Mouse (Mus musculus): Measurements from ENCODE around the gene Ngef. TPM values are rescaled to one million over a fixed set of nuclear protein-coding genes. Genes with fewer than 3 reads are reported as not detected.
A peak's percentile ranks its signal among the peaks of the same experiment; 100 is the strongest.

Ngef gene
- total RNA-seq, 1 experiment from 2014 or later = not detected

GRCm38 (mm10) chr1:87447183-87448104, 126.2 kb downstream of the Ngef start:
- peak in 1 of 2 experiments; percentile 48; a peak in 1 of 4 replicates for ATAC-seq (replicated peaks in 1 of 2; ENCODE audit: insufficient read depth in 1 of 2, low FRiP score in 2 of 2, low TSS enrichment in 1 of 2, low read depth in 1 of 2, poor library complexity in 2 of 2, severe bottlenecking in 2 of 2)

GRCm38 (mm10) chr1:87436583-87436982, 137.1 kb downstream of the Ngef start:
- no peak for ATAC-seq (replicated peaks in 1 of 2; ENCODE audit: insufficient read depth in 1 of 2, low FRiP score in 2 of 2, low TSS enrichment in 1 of 2, low read depth in 1 of 2, poor library complexity in 2 of 2, severe bottlenecking in 2 of 2)

GRCm38 (mm10) chr1:87435125-87435524, 138.5 kb downstream of the Ngef start:
- no peak for ATAC-seq (replicated peaks in 1 of 2; ENCODE audit: insufficient read depth in 1 of 2, low FRiP score in 2 of 2, low TSS enrichment in 1 of 2, low read depth in 1 of 2, poor library complexity in 2 of 2, severe bottlenecking in 2 of 2)

Other genes with a start within 250 kb of the Ngef start
- 109 and 147 TPM in 2 replicates for gene Gigyf2, start 246.9 kb downstream of the Ngef start, total RNA-seq (2017)
- not detected in 2 replicates for gene Kcnj13, start 179.1 kb downstream of the Ngef start, total RNA-seq (2017)
- not detected in 2 replicates for gene Snorc, start 103.6 kb downstream of the Ngef start, total RNA-seq (2017)
- gene Neu2, start 64.0 kb downstream of the Ngef start, total RNA-seq (2017) = not detected in 2 replicates
- 113 and 132 TPM in 2 replicates for gene Inpp5d, start 46.4 kb upstream of the Ngef start, total RNA-seq (2017)
- 62.1 and 74.7 TPM in 2 replicates for gene Atg16l1, start 182.0 kb upstream of the Ngef start, total RNA-seq (2017)
- 0.69 and 0.88 TPM in 2 replicates for gene Sag, start 229.8 kb upstream of the Ngef start, total RNA-seq (2017)

All from hematopoietic stem cell, adult 5-6 weeks (primary cell).